Mouse (Mus musculus): ENCODE measurements around the gene Slf2.

Gene Slf2

GRCm38 (mm10) chr19:45030746-45031693, 100.1 kb downstream of the Slf2 start:
- DNase-seq (ENCODE audit: low read depth, low spot score), result peak; percentile 84

- no peak for DNase-seq (ENCODE audit: low read depth, low spot score)
Measured at GRCm38 (mm10) chr19:45031780-45032179, 100.8 kb downstream of the Slf2 start.
